Mouse (Mus musculus) cerebellum, adult 18-20 months (tissue): ENCODE results near the gene Mageb18.
A peak's percentile ranks its signal among the peaks of the same experiment; 100 is the strongest.
"Not testable (repeated sequence)": the region's sequence is repeated elsewhere in the genome, so short reads cannot be mapped to it uniquely, and the experiment has no call there.

Source experiments
- DNase-seq, 2 experiments: peaks; one replicate each; pipeline ENCODE4 v3.0.0; 2021

Gene Mageb18

DNA sequence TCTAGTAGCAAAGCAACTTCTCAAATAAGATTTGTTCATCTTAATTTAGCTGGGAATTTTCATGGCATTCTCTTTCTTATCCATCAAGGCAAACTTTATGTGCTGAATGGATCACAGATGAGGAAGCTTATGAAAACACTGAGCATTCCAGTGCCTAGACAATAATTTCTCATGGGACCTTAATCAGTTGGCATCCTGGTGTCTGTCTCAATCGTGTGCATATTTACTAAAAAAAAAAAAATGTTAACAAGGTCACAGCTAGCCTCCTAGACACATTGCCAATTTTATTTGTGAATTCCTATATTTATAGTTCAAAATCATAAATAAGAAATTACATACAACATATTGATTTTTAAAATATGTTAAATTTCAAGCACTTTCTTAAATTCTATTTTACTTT, at the start of gene Mageb18:
Gene Mageb18 (minus strand): TSS at position 101 of the 400 bp plus-strand sequence.
- DNase-seq = no peak

DNA sequence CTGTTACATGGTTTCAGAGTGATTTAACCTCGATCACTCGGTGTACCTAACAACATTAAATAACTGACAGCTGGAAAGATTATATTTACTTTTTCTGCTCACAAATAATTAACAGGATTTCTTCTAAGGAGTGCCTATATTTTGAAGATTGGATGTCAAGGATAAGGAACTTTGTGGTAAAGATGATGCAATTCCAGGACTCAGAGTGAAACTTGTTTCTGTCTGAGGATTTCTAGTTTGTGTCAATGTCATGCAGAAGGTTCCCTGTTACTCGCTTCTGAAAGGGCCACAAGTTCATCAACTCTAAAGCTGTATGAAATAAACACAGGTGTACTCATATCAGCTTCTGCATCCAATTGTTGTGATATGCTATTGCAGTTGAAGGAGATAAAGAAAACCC, 13.4 kb upstream of the Mageb18 start:
- DNase-seq = no peak

DNA sequence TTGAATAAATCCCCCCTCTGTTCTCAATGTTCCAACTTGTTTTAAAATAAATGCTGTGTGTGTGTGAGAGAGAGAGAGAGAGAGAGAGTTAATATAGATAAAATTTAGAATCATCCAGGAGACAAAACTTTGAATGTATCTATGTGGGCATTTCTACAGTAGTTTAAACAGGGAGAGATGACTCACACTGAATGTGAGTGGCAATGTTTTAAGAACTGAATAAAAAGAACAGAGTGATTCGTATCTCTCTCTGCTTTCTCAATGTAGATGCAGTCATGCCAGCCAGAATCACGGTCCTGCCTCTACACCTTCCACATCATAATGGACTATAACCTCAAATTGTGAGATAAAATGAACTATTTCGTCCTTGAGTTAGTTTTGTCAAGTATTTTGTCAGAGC, 11.1 kb upstream of the Mageb18 start:
- no peak for DNase-seq

DNA sequence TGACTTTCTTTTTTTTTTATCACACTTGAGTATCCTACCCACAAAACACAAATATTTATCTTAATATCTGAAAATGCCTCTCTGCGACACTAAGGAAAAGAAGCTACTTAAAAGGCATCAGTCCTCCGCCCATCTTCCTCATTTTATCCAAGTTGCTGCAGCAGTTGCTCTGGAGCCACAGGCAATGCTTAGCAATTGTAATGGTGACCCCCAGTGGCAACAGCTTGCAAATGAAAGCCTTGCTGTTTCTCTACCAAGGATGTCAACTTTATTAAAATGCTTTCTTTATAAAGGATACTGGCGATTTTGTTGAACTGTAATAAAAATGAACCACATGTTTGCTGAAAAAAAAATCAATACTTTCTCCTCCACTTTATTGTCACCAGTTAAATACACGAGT, 2.0 kb downstream of the Mageb18 start:
- peak in 1 of 2 experiments; percentile 1 for DNase-seq

DNA sequence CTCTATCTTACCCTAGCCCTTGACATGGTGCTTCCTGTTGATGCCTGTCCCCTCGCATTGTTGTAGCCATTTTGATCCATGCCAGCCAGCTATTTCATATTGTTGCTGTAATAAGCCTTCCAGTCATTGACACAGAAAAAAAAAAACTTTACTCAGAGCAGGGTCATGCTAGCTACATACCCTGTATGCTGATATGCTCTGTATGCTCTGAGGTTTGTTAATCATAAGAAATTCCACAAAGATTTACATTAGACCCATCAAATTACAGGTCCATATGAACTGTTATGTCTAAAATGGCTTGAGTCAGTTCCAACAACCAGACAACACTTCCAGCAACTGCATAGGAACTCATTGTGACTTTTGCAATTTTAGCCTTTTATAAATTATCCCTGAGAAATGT, 71.5 kb downstream of the Mageb18 start:
- no peak for DNase-seq

DNA sequence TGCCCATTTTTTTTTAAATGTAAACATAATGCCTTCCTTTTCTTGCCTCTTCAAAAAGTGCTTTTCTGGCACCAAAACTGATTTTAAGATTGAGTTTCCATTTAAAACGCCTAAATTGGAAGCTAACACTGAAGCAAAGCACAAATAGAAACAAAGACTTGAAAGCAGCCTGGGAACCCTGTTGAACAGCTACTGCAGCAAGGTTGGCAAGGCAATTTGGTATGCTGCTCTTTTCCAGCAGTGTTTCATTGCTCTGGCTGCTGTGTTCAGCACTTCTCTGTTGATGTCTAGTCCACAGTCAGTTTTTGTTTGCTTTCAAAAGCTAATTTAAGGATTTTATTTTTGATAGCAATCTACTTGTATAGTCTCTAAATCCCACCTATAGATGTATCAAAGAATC, 101.1 kb downstream of the Mageb18 start:
- DNase-seq = no peak

DNA sequence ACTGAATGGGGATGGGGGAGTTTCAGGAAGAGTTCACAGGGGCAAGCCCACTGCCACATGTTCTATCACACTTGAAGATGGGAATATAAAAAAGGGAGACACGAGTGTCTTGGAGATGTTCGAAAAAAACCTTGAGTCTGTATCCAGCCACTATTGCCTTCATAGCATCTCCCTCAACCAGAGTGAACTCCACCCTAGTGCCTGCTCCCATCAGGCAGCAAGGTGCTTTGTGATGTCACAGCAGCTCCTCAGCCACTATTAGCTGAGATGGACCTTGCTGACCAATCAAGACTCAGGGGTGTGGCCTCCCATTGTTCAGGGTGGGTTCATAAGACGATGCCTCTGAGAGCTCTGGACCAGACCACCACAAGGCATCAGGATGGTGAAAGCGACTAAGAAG, 109.7 kb downstream of the Mageb18 start, which contains the start of gene Gm5941:
Gene Gm5941 (plus strand): TSS at position 301 of the 400 bp plus-strand sequence.
- not testable (repeated sequence) for DNase-seq

DNA sequence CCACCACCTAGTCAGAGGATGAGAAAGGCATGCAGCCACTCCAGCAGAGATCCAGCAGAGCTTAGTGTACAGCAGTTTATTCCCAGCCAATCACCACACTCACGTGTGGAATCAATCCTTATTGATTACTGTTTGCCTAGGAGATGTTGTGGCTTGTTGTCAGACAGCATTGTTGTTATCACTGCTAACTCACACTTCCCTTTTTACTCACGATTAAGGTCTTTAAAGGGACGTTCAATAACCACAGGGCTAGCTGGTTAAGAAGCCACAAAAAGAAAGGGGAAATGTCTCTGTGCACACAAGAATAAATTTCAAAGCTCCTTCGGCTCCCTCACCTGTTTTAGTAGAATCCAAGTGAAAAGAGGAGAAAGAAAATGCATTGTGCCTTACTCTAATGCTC, 134.6 kb downstream of the Mageb18 start:
- no peak for DNase-seq

DNA sequence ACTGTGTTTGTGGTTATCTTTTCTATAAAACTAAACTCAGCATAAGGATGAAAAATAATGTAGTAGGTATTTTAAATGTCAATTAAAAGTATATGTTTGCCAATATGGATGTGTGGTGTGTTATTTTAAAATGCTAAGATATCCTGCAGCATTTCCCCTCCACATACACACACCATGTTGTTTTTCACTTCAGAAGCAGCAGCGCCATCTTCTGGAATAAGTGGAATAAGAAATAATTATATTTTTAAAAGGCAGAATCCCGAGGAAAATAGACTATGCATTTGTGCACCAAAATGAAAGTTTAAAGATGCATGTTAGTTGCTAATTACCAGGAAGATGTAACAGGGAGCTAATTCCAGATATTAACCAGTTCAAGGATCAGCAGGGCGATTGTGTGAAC, 138.9 kb downstream of the Mageb18 start:
- DNase-seq = no peak

DNA sequence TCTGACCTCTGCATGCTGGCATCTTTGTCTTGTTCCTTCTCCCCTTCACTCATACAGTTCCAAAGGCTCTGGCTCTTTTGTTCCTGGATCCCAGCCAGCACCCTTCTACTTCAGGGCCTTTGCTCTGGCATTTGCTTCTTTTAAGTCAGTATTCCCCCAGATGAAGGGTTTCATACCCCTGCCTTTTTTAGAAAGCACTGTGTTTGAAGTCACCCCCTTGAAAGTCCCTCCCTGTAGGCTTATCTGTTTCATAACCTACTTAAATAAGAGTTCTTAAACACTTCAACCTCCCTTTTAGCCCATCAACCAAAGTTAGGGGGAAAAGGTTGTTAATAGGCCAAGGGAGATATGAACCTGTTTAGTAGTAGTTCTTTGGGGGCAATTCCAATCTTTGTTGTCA, 212.0 kb downstream of the Mageb18 start:
- no peak for DNase-seq

DNA sequence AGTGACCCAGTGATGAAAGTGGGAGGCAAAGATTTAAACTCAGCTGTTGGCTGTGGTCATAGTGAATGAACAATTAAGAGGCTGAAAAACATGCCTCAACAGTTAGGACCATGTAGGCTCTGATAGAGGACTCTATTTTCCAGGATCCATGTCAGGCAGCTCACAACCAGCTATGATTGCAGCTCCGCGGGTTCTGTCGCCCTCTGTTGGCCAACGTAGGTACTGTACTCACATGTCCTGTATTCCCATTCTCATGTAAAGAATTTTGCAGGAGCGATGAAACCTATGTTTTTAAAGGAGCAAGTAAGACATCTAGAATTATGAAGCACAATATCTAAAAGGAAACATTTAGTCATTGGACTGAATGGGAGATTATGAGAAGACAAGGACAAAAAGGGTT, 256.4 kb downstream of the Mageb18 start:
- DNase-seq = peak; percentile 6 to 39

DNA sequence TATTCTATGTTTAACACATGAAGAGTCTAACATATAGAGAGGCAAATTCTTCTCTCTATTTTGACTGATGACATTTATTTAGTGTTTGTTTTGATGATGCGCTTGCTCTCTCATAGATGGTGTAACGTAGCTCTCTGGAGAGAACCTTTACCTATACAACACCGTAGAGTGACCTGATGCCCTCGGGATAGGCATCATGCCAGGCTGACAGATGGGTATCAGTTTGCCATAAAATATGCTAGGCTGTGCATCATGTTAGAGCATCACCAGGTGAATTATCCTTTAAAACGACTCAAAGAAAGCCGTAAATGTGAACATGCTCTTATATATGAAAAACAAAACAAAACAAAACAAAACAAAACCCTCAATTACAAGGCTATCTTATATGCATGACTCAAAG, 258.5 kb downstream of the Mageb18 start:
- peak in 1 of 2 experiments; percentile 7 for DNase-seq

DNA sequence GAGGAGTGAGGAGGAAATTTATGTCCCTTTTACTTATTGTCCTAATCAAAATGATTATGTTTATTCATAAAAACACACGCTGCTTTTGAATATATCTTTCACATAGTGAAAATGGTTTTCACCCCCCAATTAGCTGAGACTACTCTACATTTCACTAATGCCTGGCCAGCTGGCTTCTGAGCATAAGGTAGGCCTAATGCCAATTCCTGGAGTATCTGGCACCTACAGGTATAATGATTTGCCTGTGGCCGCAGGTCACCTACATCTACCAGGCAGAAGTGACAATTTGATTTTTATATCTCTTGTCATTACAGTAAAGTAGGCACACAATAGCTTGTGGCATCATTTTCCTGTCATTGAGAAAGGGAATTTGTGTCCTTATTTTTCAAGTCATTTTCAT, 259.8 kb downstream of the Mageb18 start:
- DNase-seq = peak; percentile 4 to 8

DNA sequence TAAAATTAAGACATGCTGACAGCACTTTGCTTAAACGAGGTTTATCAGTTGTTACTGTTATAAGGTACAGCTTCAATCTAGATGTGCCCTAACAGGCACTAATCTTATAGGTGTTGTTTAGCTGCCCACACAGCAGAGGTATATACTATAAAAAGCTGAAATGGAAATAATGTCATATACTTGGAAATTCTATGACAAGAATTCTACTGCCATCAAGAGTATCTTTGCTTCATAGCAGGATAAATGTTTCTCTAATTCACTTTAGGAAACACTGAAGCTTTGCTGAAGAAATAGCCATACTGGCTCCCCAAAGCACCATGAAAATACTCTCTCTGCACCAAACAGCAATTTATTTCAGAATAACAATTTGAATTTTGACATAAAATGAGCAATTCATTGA, 265.9 kb downstream of the Mageb18 start:
- DNase-seq = no peak

DNA sequence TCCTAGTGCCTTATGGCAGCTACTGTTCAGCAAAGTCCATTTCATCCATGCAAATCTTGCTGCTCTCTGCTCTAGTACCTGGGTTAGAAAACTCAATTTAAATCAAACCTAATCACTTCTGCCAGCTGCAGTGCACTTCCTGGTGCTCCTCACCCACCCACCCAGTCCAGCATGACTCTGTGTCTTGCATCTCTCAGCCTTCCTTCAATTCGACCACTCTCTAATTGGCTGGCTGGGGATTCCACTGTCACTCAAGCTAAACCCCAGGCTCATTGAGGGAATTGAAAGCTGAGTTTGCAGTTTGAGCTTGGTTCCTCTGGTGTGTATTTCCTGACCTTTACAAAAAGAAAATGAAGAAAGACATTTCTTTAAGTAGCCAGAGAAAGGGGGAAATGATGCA, 275.8 kb downstream of the Mageb18 start:
- no peak for DNase-seq

DNA sequence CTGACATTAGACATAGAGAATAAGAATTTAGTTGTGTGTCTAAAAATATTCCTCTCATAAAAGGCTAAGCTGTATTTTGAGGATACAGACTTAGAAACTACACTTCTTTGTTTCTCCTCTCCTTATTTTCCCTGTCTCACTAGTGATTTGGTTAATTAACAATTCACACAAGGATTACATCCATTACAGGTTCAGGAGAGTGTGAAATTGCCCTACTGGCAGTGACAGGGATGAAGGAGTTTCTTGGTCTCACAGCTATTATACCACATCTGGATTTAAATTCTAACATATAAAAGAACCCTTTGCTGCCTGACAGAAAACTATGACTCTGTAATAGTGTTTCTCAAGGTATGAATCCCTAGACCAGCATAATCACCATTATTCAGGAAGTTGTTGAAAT, 318.8 kb downstream of the Mageb18 start:
- DNase-seq = no peak
